Mouse (Mus musculus) inflammation-experienced regulatory T-cells (primary cell): ENCODE measurements around the gene Cactin. TPM values are rescaled to one million over a fixed set of nuclear protein-coding genes. Genes with fewer than 3 reads are reported as not detected.

ENCODE experiments used
- polyA plus RNA-seq, 2 experiments: library from polyadenylated mRNA; unstranded; fragments of 100-300 nt; shearing (Covaris generic); gene quantifications; one replicate each; pipeline ENCODE4 v1.2.1; 2017

Cactin gene
- 10 to 100 TPM; 61.4 to 82.7 TPM for polyA plus RNA-seq

GRCm38 (mm10) chr10:81320550-81321347 lies at the start of gene Cactin:
Gene Cactin, plus strand, starts transcription at chr10:81321103.

GRCm38 (mm10) chr10:81291511-81292104 lies 29.3 kb upstream of the Cactin start, which contains the start of gene Tjp3:
Gene Tjp3, minus strand, starts transcription at chr10:81291581.

GRCm38 (mm10) chr10:81292554-81293333 lies 28.2 kb upstream of the Cactin start, which contains the start of gene Pip5k1c:
Gene Pip5k1c, plus strand, starts transcription at chr10:81292963.

GRCm38 (mm10) chr10:81328386-81328785 lies 7.5 kb downstream of the Cactin start, which contains the start of gene Tbxa2r:
Gene Tbxa2r, plus strand, starts transcription at chr10:81328731.

GRCm38 (mm10) chr10:81342686-81343505 lies 22.0 kb downstream of the Cactin start, which contains the start of gene Gipc3:
Gene Gipc3, minus strand, starts transcription at chr10:81343266.

GRCm38 (mm10) chr10:81350351-81351063 lies 29.6 kb downstream of the Cactin start, which contains the start of gene Hmg20b:
Gene Hmg20b, minus strand, starts transcription at chr10:81350480.

GRCm38 (mm10) chr10:81356991-81357844 lies 36.3 kb downstream of the Cactin start, which contains the start of gene Mfsd12:
Gene Mfsd12, plus strand, starts transcription at chr10:81357491.

GRCm38 (mm10) chr10:81365672-81366476 lies 45.0 kb downstream of the Cactin start, which contains the start of gene 4930404N11Rik:
Gene 4930404N11Rik, minus strand, starts transcription at chr10:81365816.

Other genes with a start within 250 kb of the Cactin start
- gene Creb3l3, start 222.2 kb upstream of the Cactin start, polyA plus RNA-seq = 1 to 10 TPM in 1 of 2 experiments, not detected in 1; 3.7 TPM
- 100 to 1,000 TPM; 173 to 181 TPM for gene Map2k2, start 215.2 kb upstream of the Cactin start, polyA plus RNA-seq
- 10 to 100 TPM; 80.7 to 89.3 TPM for gene Zbtb7a, start 185.9 kb upstream of the Cactin start, polyA plus RNA-seq
- 10 to 100 TPM; 47.9 to 52.2 TPM for gene Pias4, start 153.2 kb upstream of the Cactin start, polyA plus RNA-seq
- 100 to 1,000 TPM; 560 to 709 TPM for gene Eef2, start 144.5 kb upstream of the Cactin start, polyA plus RNA-seq
- 100 to 1,000 TPM in 1 of 2 experiments, 10 to 100 TPM in 1; 79.0 to 108 TPM for gene Dapk3, start 138.1 kb upstream of the Cactin start, polyA plus RNA-seq
- gene 4930442H23Rik, start 137.3 kb upstream of the Cactin start, polyA plus RNA-seq = under 1 TPM in 1 of 2 experiments, not detected in 1; 0.19 TPM
- gene Nmrk2, start 119.1 kb upstream of the Cactin start, polyA plus RNA-seq = 1 to 10 TPM in 1 of 2 experiments, under 1 TPM in 1; 0.34 to 3.1 TPM
- gene Atcay, start 90.3 kb upstream of the Cactin start, polyA plus RNA-seq = 1 to 10 TPM; 1.6 to 5.6 TPM
- 1 to 10 TPM; 7.6 TPM for gene Zfr2, start 87.9 kb upstream of the Cactin start, polyA plus RNA-seq
- 100 to 1,000 TPM in 1 of 2 experiments, 10 to 100 TPM in 1; 57.1 to 143 TPM for gene Matk, start 68.2 kb upstream of the Cactin start, polyA plus RNA-seq
- gene Mrpl54, start 54.2 kb upstream of the Cactin start, polyA plus RNA-seq = 10 to 100 TPM; 81.0 to 96.1 TPM
- gene Apba3, start 54.1 kb upstream of the Cactin start, polyA plus RNA-seq = 10 to 100 TPM; 42.7 to 44.7 TPM
- 10 to 100 TPM; 19.3 to 24.9 TPM for gene Tjp3, start 29.5 kb upstream of the Cactin start, polyA plus RNA-seq
- gene Pip5k1c, start 28.1 kb upstream of the Cactin start, polyA plus RNA-seq = 10 to 100 TPM; 83.6 to 95.1 TPM
- 10 to 100 TPM; 63.1 to 66.4 TPM for gene Tbxa2r, start 7.6 kb downstream of the Cactin start, polyA plus RNA-seq
- under 1 TPM in 1 of 2 experiments, not detected in 1; 0.49 TPM for gene Gipc3, start 22.2 kb downstream of the Cactin start, polyA plus RNA-seq
- gene Hmg20b, start 29.4 kb downstream of the Cactin start, polyA plus RNA-seq = 10 to 100 TPM; 35.3 to 47.8 TPM
- 1 to 10 TPM; 4.9 to 7.1 TPM for gene Mfsd12, start 36.4 kb downstream of the Cactin start, polyA plus RNA-seq
- 1 to 10 TPM; 1.7 to 4.3 TPM for gene 4930404N11Rik, start 44.7 kb downstream of the Cactin start, polyA plus RNA-seq
- 10 to 100 TPM; 62.2 to 65.0 TPM for gene Fzr1, start 57.4 kb downstream of the Cactin start, polyA plus RNA-seq
- 10 to 100 TPM; 30.8 to 32.1 TPM for gene Dohh, start 63.3 kb downstream of the Cactin start, polyA plus RNA-seq
- gene Gm48551, start 63.4 kb downstream of the Cactin start, polyA plus RNA-seq = 1 to 10 TPM; 2.6 to 5.0 TPM
- gene Gm48552, start 67.9 kb downstream of the Cactin start, polyA plus RNA-seq = 1 to 10 TPM in 1 of 2 experiments, under 1 TPM in 1; 0.57 to 1.1 TPM
- gene Smim24, start 71.9 kb downstream of the Cactin start, polyA plus RNA-seq = 1 to 10 TPM in 1 of 2 experiments, not detected in 1; 5.5 TPM
- 10 to 100 TPM; 20.7 to 22.4 TPM for gene Nfic, start 134.5 kb downstream of the Cactin start, polyA plus RNA-seq
- under 1 TPM; 0.24 to 0.31 TPM for gene Celf5, start 161.6 kb downstream of the Cactin start, polyA plus RNA-seq
- 100 to 1,000 TPM in 1 of 2 experiments, 10 to 100 TPM in 1; 98.8 to 103 TPM for gene Ncln, start 175.3 kb downstream of the Cactin start, polyA plus RNA-seq
- 10 to 100 TPM; 59.0 to 73.6 TPM for gene S1pr4, start 179.0 kb downstream of the Cactin start, polyA plus RNA-seq
- gene Gna15, start 203.1 kb downstream of the Cactin start, polyA plus RNA-seq = 10 to 100 TPM; 29.0 to 32.4 TPM
- 10 to 100 TPM; 15.9 to 26.6 TPM for gene Gna11, start 224.1 kb downstream of the Cactin start, polyA plus RNA-seq
- 1,000 to 10,000 TPM; 1,037 to 1,181 TPM for gene Aes, start 238.4 kb downstream of the Cactin start, polyA plus RNA-seq